Mouse (Mus musculus) olfactory bulb, adult 2 months (tissue): ENCODE data around the gene Fem1a.

Experiments
- CTCF ChIP-seq: fragments of 200-500 bp; IDR thresholded peaks from 2 replicates; pipeline ENCODE4 v1.5.1; 2012; ENCODE audit warnings: low read depth, mild to moderate bottlenecking, low read length, moderate library complexity; ENCODE audit not compliant: insufficient read depth
- POLR2A ChIP-seq: fragments of 200-500 bp; IDR thresholded peaks from 2 replicates; pipeline ENCODE4 v1.6.1; 2012; ENCODE audit warnings: mild to moderate bottlenecking, low read depth, low read length, moderate library complexity; ENCODE audit not compliant: insufficient read depth

DNA sequence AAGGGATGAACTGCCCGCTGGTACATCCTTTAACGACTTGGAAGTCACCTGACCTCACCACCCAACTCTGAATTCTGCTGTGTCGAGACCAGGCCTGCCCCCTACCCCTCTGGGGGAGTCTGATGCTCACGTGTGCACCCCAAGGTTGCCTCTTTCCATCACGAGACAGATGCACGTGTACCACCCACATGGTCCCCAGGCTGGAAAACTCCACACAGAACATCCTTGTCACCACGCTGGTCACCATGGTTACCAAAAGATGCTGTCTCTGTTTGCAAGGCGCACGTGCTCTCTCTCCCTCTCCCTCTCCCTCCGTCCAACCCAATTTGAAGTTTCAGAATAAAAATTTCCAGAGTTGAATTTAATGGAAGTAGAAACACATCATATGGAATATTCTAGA, 26.7 kb upstream of the Fem1a start:
- TF ChIP-seq POLR2A (no peak), CTCF (no peak)
